Mouse (Mus musculus): ENCODE data around the gene Gm5767.

The Gm5767 gene

GRCm38 (mm10) chr16:8670041-8671035 is 10.2 kb upstream of the Gm5767 start:
- no peak for DNase-seq (ENCODE audit: low read depth, low spot score)

GRCm38 (mm10) chr16:8671551-8672349 is 8.8 kb upstream of the Gm5767 start, which contains the start of gene Carhsp1:
TSS of gene Carhsp1 (minus strand) at chr16:8672155.
- peak; percentile 80 for DNase-seq (ENCODE audit: low read depth, low spot score)

GRCm38 (mm10) chr16:8672350-8672687 is 8.3 kb upstream of the Gm5767 start:
- DNase-seq (ENCODE audit: low read depth, low spot score) = no peak

- no peak for DNase-seq (ENCODE audit: low read depth, low spot score)
These were observed 7.8 kb upstream of the Gm5767 start for GRCm38 (mm10) chr16:8672811-8673210.

GRCm38 (mm10) chr16:8673343-8673742 is 7.2 kb upstream of the Gm5767 start:
- DNase-seq (ENCODE audit: low read depth, low spot score) = no peak

GRCm38 (mm10) chr16:8674165-8674564 is 6.4 kb upstream of the Gm5767 start:
- no peak for DNase-seq (ENCODE audit: low read depth, low spot score)

- DNase-seq (ENCODE audit: low read depth, low spot score) = no peak
These were observed 5.0 kb upstream of the Gm5767 start for GRCm38 (mm10) chr16:8675559-8675958.

- DNase-seq (ENCODE audit: low read depth, low spot score) = no peak
These were observed 4.3 kb upstream of the Gm5767 start for GRCm38 (mm10) chr16:8676228-8676627.

GRCm38 (mm10) chr16:8676800-8677199 is 3.8 kb upstream of the Gm5767 start:
- no peak for DNase-seq (ENCODE audit: low read depth, low spot score)

GRCm38 (mm10) chr16:8678035-8678434 is 2.5 kb upstream of the Gm5767 start:
- DNase-seq (ENCODE audit: low read depth, low spot score) = no peak

- DNase-seq (ENCODE audit: low read depth, low spot score) = no peak
These were observed 1.9 kb upstream of the Gm5767 start for GRCm38 (mm10) chr16:8678676-8679075.

GRCm38 (mm10) chr16:8679780-8680179 is 790 bp upstream of the Gm5767 start:
- no peak for DNase-seq (ENCODE audit: low read depth, low spot score)

- DNase-seq (ENCODE audit: low read depth, low spot score) = no peak
These were observed 4.5 kb downstream of the Gm5767 start for GRCm38 (mm10) chr16:8685087-8685486.

- no peak for DNase-seq (ENCODE audit: low read depth, low spot score)
These were observed 5.7 kb downstream of the Gm5767 start for GRCm38 (mm10) chr16:8686121-8686870.

GRCm38 (mm10) chr16:8686871-8687535 is 6.4 kb downstream of the Gm5767 start:
- DNase-seq (ENCODE audit: low read depth, low spot score) = no peak

- DNase-seq (ENCODE audit: low read depth, low spot score) = no peak
These were observed 7.1 kb downstream of the Gm5767 start for GRCm38 (mm10) chr16:8687559-8688112.

GRCm38 (mm10) chr16:8689979-8690656 is 9.5 kb downstream of the Gm5767 start:
- DNase-seq (ENCODE audit: low read depth, low spot score) = no peak

- DNase-seq (ENCODE audit: low read depth, low spot score) = no peak
These were observed 10.6 kb downstream of the Gm5767 start for GRCm38 (mm10) chr16:8691206-8691605.

- DNase-seq (ENCODE audit: low read depth, low spot score) = no peak
These were observed 19.0 kb downstream of the Gm5767 start for GRCm38 (mm10) chr16:8699556-8699955.

- no peak for DNase-seq (ENCODE audit: low read depth, low spot score)
These were observed 20.0 kb downstream of the Gm5767 start for GRCm38 (mm10) chr16:8700586-8700985.
